Mouse (Mus musculus): ENCODE data around the gene Rhbdl1. TPM values are rescaled to one million over a fixed set of nuclear protein-coding genes. Genes with fewer than 3 reads are reported as not detected.

The Rhbdl1 gene
- polyA plus RNA-seq, 1 experiment from 2014 or later, result 0.35 TPM

GRCm38 (mm10) chr17:25877741-25878610 lies 40.9 kb upstream of the Rhbdl1 start:
- DNase-seq (no peak), ATAC-seq (no peak)
- 87% methylated on average over 32 of the region's 32 CpGs for WGBS (ENCODE audit: insufficient replicate concordance)
- Histone ChIP-seq H3K4me2 (ENCODE audit: low read depth, low read length) (no peak overlapping the region), H3K27ac (ENCODE audit: low read depth) (no peak overlapping the region), H3K9ac (replicated peaks) (no peak overlapping the region), H3K4me1 (ENCODE audit: insufficient read depth) (peaks cover 31% of the 10 kb centered on the region), H3K4me3 (ENCODE audit: low read depth, low read length) (no peak overlapping the region), H3K36me3 (replicated peaks; ENCODE audit: insufficient read depth, low read length) (peaks cover 13% of the 10 kb centered on the region), H3K27me3 (ENCODE audit: insufficient read depth, low read length) (no peaks in the 10 kb centered on the region), H3K9me3 (ENCODE audit: low read length) (no peaks in the 10 kb centered on the region)
- TF ChIP-seq CTCF (IDR thresholded peaks at IDR 0.05; ENCODE audit: low read depth), result no peak
- no peak for TF ChIP-seq EP300 (IDR thresholded peaks at IDR 0.05; ENCODE audit: low read depth)

GRCm38 (mm10) chr17:25877025-25877424 lies 39.9 kb upstream of the Rhbdl1 start:
- no peak for TF ChIP-seq CTCF (IDR thresholded peaks at IDR 0.05; ENCODE audit: low read depth)
- ATAC-seq (no peak), DNase-seq (no peak)
- Histone ChIP-seq H3K4me2 (ENCODE audit: low read depth, low read length) (0 out of 2 replicates have a peak overlapping the region, but pooled peaks have one; percentile 85), H3K27ac (ENCODE audit: low read depth) (peak overlapping the region; percentile 88; the same call in 1 of the 2 replicates), H3K27me3 (ENCODE audit: insufficient read depth, low read length) (no peaks in the 10 kb centered on the region), H3K4me1 (ENCODE audit: insufficient read depth) (peaks cover 31% of the 10 kb centered on the region), H3K36me3 (replicated peaks; ENCODE audit: insufficient read depth, low read length) (peaks cover 10% of the 10 kb centered on the region), H3K9ac (replicated peaks) (no peak overlapping the region), H3K9me3 (ENCODE audit: low read length) (no peaks in the 10 kb centered on the region), H3K4me3 (ENCODE audit: low read depth, low read length) (no peak overlapping the region)
- WGBS (ENCODE audit: insufficient replicate concordance), result 85% methylated on average over 3 of the region's 3 CpGs

DNA sequence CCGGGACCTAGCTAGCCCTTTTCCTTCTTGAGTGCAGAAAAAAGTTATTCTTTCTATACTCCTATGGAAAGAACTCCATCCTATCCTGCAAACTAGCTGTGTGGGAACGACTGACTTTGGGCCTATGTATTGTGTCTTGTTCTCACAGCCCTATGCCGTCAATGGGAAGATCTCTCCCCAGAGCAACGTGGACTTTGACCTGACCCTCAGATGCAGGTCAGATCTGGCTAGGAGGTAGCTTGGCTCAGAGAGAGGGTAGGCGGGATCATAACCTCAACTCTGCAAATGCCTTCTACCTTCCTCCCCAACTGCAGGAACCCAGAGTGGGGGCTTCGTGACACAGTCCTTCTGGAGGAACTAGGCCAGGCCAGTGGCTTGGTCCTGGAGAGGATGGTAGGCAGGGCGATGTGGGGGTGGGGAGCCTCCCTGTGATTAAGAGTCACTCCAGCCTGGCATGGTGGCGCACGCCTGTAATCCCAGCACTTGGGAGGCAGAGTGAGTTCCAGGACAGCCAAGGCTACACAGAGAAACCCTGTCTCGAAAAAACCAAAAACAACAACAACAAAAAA lies 39.3 kb upstream of the Rhbdl1 start:
- H3K27ac ChIP-seq (ENCODE audit: low read depth), result peak overlapping the region; percentile 88
- H3K4me1 ChIP-seq (ENCODE audit: insufficient read depth), result peaks cover 31% of the 10 kb centered on the region
- no peaks in the 10 kb centered on the region for H3K9me3 ChIP-seq (ENCODE audit: low read length)
- ATAC-seq, result 0 out of 2 replicates have a peak, but pooled peaks have one; percentile 20
- H3K27me3 ChIP-seq (ENCODE audit: insufficient read depth, low read length), result no peaks in the 10 kb centered on the region
- 59% methylated on average over 10 of the region's 10 CpGs for WGBS (ENCODE audit: insufficient replicate concordance)
- TF ChIP-seq CTCF (IDR thresholded peaks at IDR 0.05; ENCODE audit: low read depth), result no peak
- TF ChIP-seq EP300 (IDR thresholded peaks at IDR 0.05; ENCODE audit: low read depth), result no peak
- DNase-seq, result peak; percentile 53
- peak overlapping the region; percentile 85 for H3K4me2 ChIP-seq (ENCODE audit: low read depth, low read length)
- peaks cover 10% of the 10 kb centered on the region for H3K36me3 ChIP-seq (replicated peaks; ENCODE audit: insufficient read depth, low read length)
- H3K9ac ChIP-seq (replicated peaks), result peak overlapping the region; percentile 64
- peak overlapping the region; percentile 69 for H3K4me3 ChIP-seq (ENCODE audit: low read depth, low read length)

GRCm38 (mm10) chr17:25875171-25876136 lies 38.4 kb upstream of the Rhbdl1 start:
- WGBS (ENCODE audit: insufficient replicate concordance), result 1% methylated on average over 59 of the region's 59 CpGs
- Histone ChIP-seq H3K36me3 (replicated peaks; ENCODE audit: insufficient read depth, low read length) (peaks cover 10% of the 10 kb centered on the region), H3K4me2 (ENCODE audit: low read depth, low read length) (peak overlapping the region; percentile 85), H3K9me3 (ENCODE audit: low read length) (no peaks in the 10 kb centered on the region), H3K27me3 (ENCODE audit: insufficient read depth, low read length) (no peaks in the 10 kb centered on the region), H3K9ac (replicated peaks) (peak overlapping the region; percentile 64), H3K27ac (ENCODE audit: low read depth) (peak overlapping the region; percentile 88), H3K4me3 (ENCODE audit: low read depth, low read length) (peak overlapping the region; percentile 69), H3K4me1 (ENCODE audit: insufficient read depth) (peaks cover 26% of the 10 kb centered on the region)
- DNase-seq, result peak; percentile 90
- ATAC-seq, result peak; percentile 89
- TF ChIP-seq CTCF (IDR thresholded peaks at IDR 0.05; ENCODE audit: low read depth) (no peak), EP300 (IDR thresholded peaks at IDR 0.05; ENCODE audit: low read depth) (no peak)

- Histone ChIP-seq H3K36me3 (replicated peaks; ENCODE audit: insufficient read depth, low read length) (peaks cover 10% of the 10 kb centered on the region), H3K4me3 (ENCODE audit: low read depth, low read length) (peak within 1 kb of the TSS; percentile 69), H3K9me3 (ENCODE audit: low read length) (no peaks in the 10 kb centered on the region), H3K4me1 (ENCODE audit: insufficient read depth) (peaks cover 20% of the 10 kb centered on the region), H3K27ac (ENCODE audit: low read depth) (peak within 1 kb of the TSS; percentile 88), H3K4me2 (ENCODE audit: low read depth, low read length) (peak within 1 kb of the TSS; percentile 85), H3K27me3 (ENCODE audit: insufficient read depth, low read length) (no peaks in the 10 kb centered on the region), H3K9ac (replicated peaks) (peak within 1 kb of the TSS; percentile 64)
- under 1% methylated on average over 25 of the region's 25 CpGs for WGBS (ENCODE audit: insufficient replicate concordance)
- TF ChIP-seq EP300 (IDR thresholded peaks at IDR 0.05; ENCODE audit: low read depth) (0 out of 2 replicates have a peak, but pooled peaks have one; percentile 21), CTCF (IDR thresholded peaks at IDR 0.05; ENCODE audit: low read depth) (peak; percentile 33; the same call in 1 of the 2 replicates)
- peak; percentile 78 for ATAC-seq
- peak; percentile 92 for DNase-seq
Observed at GRCm38 (mm10) chr17:25874721-25875170, 37.7 kb upstream of the Rhbdl1 start, which contains the start of gene Mettl26. Gene Mettl26, plus strand, starts transcription at chr17:25875074.
